Mouse (Mus musculus) embryonic facial prominence, embryonic 14.5 days (tissue): ENCODE measurements around the gene Spin2e. TPM values are rescaled to one million over a fixed set of nuclear protein-coding genes. Genes with fewer than 3 reads are reported as not detected.
"Not testable (repeated sequence)": the region's sequence is repeated elsewhere in the genome, so short reads cannot be mapped to it uniquely, and the experiment has no call there.

Source experiments
- ATAC-seq: fragments of 200-750 bp; cut with Nextera tagmentation; 2 replicates; pipeline ENCODE4 v1.8.0; 2017; ENCODE audit warnings: low read depth, moderate number of reproducible peaks, moderate TSS enrichment
- DNase-seq: peaks from one replicate; pipeline ENCODE4 v3.0.0-alpha.2; 2015; ENCODE audit warnings: low spot score
- H3K27ac ChIP-seq: fragments of 300-500 bp; sonication (generic); replicated peaks from 2 replicates; pipeline ENCODE4 v1.5.1; 2014; ENCODE audit warnings: low read depth, mild to moderate bottlenecking, low read length, moderate library complexity
- H3K27me3 ChIP-seq: fragments of 300-500 bp; sonication (generic); replicated peaks from 2 replicates; pipeline ENCODE4 v1.6.1; 2014; ENCODE audit warnings: low read length; ENCODE audit not compliant: control insufficient read depth, insufficient read depth
- H3K36me3 ChIP-seq: fragments of 300-500 bp; sonication (generic); 2 replicates; pipeline ENCODE4 v1.6.1; 2014; ENCODE audit warnings: low read length, mixed read lengths; ENCODE audit not compliant: control insufficient read depth, insufficient read depth
- H3K4me1 ChIP-seq: fragments of 300-500 bp; sonication (generic); 2 replicates; pipeline ENCODE4 v1.6.1; 2014; ENCODE audit warnings: antibody characterized with exemption, low read length; ENCODE audit not compliant: control insufficient read depth, insufficient read depth
- H3K4me2 ChIP-seq: fragments of 300-500 bp; sonication (generic); 2 replicates; pipeline ENCODE4 v1.6.1; 2014; ENCODE audit warnings: low read depth, mild to moderate bottlenecking, low read length, moderate library complexity, mixed read lengths
- H3K4me3 ChIP-seq: fragments of 300-500 bp; sonication (generic); 2 replicates; pipeline ENCODE4 v1.5.1; 2014; ENCODE audit warnings: low read depth, mild to moderate bottlenecking, low read length
- H3K9ac ChIP-seq: fragments of 300-500 bp; sonication (generic); 2 replicates; pipeline ENCODE4 v1.6.1; 2014; ENCODE audit warnings: low read depth, mild to moderate bottlenecking, low read length, moderate library complexity, mixed read lengths
- H3K9me3 ChIP-seq: fragments of 300-500 bp; sonication (generic); 2 replicates; pipeline ENCODE4 v1.6.1; 2016; ENCODE audit warnings: low read length; ENCODE audit not compliant: control insufficient read depth
- WGBS: fragments of 180-500 bp; shearing (Covaris S2); extraction: QIAGEN DNeasy Blood & Tissue Kit; methylation state at CpG from one replicate; pipeline ENCODE4 v1.1.7; 2014; 5-methylcytosine and 5-hydroxymethylcytosine counted together
- polyA plus RNA-seq: library from polyadenylated mRNA; unstranded; fragments of >200 nt; fragmentation: Nextera tagmentation; extraction: Ambion mirVana; gene quantifications from 2 replicates; pipeline ENCODE4 v1.2.1, GENCODE M21; 2014

Spin2e gene
- polyA plus RNA-seq: not detected in 2 replicates

DNA sequence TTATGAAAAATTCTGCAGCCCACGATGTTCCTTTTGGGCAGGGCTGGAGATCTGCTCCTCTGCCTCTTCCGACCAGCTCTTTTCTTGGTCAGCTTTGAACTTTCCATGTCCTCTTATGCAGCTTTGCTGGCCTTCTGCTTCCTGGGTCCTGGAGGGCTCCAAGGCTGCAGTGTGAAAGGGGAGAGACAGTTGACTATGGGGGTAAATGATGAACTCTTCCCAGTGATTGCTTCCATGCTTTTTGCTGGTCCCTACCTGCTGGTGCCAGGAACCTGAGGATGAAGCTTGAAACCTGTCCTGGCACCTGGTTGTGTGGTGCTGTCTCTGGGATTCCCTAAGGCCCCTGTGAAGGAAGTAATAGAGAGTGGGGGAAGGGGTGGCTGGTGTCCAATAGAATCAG is at the start of gene Spin2e:
TSS of gene Spin2e (minus strand) at position 101 of the 400 bp plus-strand sequence.
- H3K36me3 ChIP-seq, ATAC-seq, H3K4me1 ChIP-seq, H3K4me3 ChIP-seq, H3K27ac ChIP-seq, H3K9ac ChIP-seq, H3K4me2 ChIP-seq, H3K27me3 ChIP-seq, H3K9me3 ChIP-seq, DNase-seq: not testable (repeated sequence)
- 100% methylated on average over 1 of the region's 2 CpGs for whole genome bisulfite sequencing

- H3K9ac ChIP-seq, ATAC-seq, H3K36me3 ChIP-seq, DNase-seq, H3K4me1 ChIP-seq, H3K4me2 ChIP-seq, H3K27me3 ChIP-seq, H3K9me3 ChIP-seq, H3K27ac ChIP-seq, H3K4me3 ChIP-seq: not testable (repeated sequence)
- WGBS: no CpG with 5 or more reads among the region's 1 CpGs
These were observed 44.5 kb downstream of the Spin2e start, which contains the start of gene Gm21883 for GRCm38 (mm10) chrX:31574183-31574582. TSS of gene Gm21883 (minus strand) at chrX:31574283.

Other genes starting within 250 kb of the Spin2e start
- not detected in 2 replicates for gene Btbd35f19, start 235.0 kb downstream of the Spin2e start, polyA plus RNA-seq
- not detected in 2 replicates for gene Gm21883, start 44.6 kb downstream of the Spin2e start, polyA plus RNA-seq
- gene Btbd35f25, start 98.2 kb upstream of the Spin2e start, polyA plus RNA-seq: not detected in 2 replicates